Mouse (Mus musculus) stomach, embryonic 16.5 days (tissue): ENCODE results near the gene Zfp553. TPM values are rescaled to one million over a fixed set of nuclear protein-coding genes. Genes with fewer than 3 reads are reported as not detected.

Source experiments
- ATAC-seq: fragments of 200-750 bp; cut with Nextera tagmentation; 2 replicates; pipeline ENCODE4 v1.8.0; 2017; ENCODE audit warnings: moderate number of reproducible peaks, moderate TSS enrichment; ENCODE audit not compliant: insufficient read depth, low FRiP score
- H3K27ac ChIP-seq: fragments of 300-500 bp; sonication (generic); 2 replicates; pipeline ENCODE4 v1.5.1; 2014; ENCODE audit warnings: low read length
- H3K27me3 ChIP-seq: fragments of 300-500 bp; sonication (generic); 2 replicates; pipeline ENCODE4 v1.6.1; 2014; ENCODE audit warnings: low read length, control low read depth, mixed read lengths; ENCODE audit not compliant: control insufficient read depth, insufficient read depth
- H3K36me3 ChIP-seq: fragments of 300-500 bp; sonication (generic); 2 replicates; pipeline ENCODE4 v1.6.1; 2014; ENCODE audit warnings: low read length; ENCODE audit not compliant: control insufficient read depth, insufficient read depth
- H3K4me1 ChIP-seq: fragments of 300-500 bp; sonication (generic); 2 replicates; pipeline ENCODE4 v1.6.1; 2014; ENCODE audit warnings: low read length, control low read depth, mixed read lengths; ENCODE audit not compliant: control insufficient read depth, insufficient read depth
- H3K4me2 ChIP-seq: fragments of 300-500 bp; sonication (generic); 2 replicates; pipeline ENCODE4 v1.6.1; 2014; ENCODE audit warnings: low read depth, low read length, mixed read lengths
- H3K4me3 ChIP-seq: fragments of 300-500 bp; sonication (generic); replicated peaks from 2 replicates; pipeline ENCODE4 v1.5.1; 2014; ENCODE audit warnings: mild to moderate bottlenecking, low read length
- H3K9ac ChIP-seq: fragments of 300-500 bp; sonication (generic); 2 replicates; pipeline ENCODE4 v1.6.1; 2014; ENCODE audit warnings: low read length
- H3K9me3 ChIP-seq: fragments of 300-500 bp; sonication (generic); replicated peaks from 2 replicates; pipeline ENCODE4 v1.6.1; 2016; ENCODE audit warnings: low read length, control low read depth; ENCODE audit not compliant: control insufficient read depth
- WGBS: fragments of 180-500 bp; shearing (Covaris S2); extraction: QIAGEN DNeasy Blood & Tissue Kit; methylation state at CpG from one replicate; pipeline ENCODE4 v1.1.7; 2014; 5-methylcytosine and 5-hydroxymethylcytosine counted together
- polyA plus RNA-seq: library from polyadenylated mRNA; unstranded; fragments of >200 nt; fragmentation: Nextera tagmentation; extraction: Ambion mirVana; gene quantifications from 2 replicates; pipeline ENCODE4 v1.2.1, GENCODE M21; 2015

Zfp553 gene
- polyA plus RNA-seq, 1 experiment from 2014 or later, result 27.1 TPM

- Histone ChIP-seq H3K4me1 (no peaks in the 10 kb centered on the region), H3K4me2 (no peak overlapping the region), H3K9ac (no peak overlapping the region), H3K27ac (no peak overlapping the region), H3K4me3 (no peak overlapping the region), H3K36me3 (no peaks in the 10 kb centered on the region), H3K9me3 (no peaks in the 10 kb centered on the region), H3K27me3 (no peaks in the 10 kb centered on the region)
- ATAC-seq, result no peak
- WGBS, result 83% methylated on average over 5 of the region's 5 CpGs
Measured at GRCm38 (mm10) chr7:127216307-127216706, 16.6 kb upstream of the Zfp553 start.

DNA sequence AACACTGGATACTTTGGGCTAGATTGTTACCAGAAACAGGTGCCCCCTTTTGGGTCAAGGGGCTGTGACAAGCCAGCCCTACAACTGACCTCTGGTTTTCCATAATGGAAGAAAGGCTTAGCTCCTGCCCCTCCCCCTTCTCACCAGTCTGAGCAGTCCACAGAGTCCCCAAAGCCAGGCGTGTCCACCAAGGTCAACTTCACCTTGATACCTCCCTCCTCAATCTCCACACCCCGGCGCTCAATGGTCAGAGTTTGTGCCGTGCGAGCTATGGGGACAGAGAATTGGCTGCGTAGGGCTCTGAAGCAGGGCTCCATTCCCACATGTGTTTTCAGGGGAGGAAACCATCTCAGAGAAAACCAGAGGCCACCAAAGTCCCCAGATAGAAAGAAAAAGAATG, 15.4 kb upstream of the Zfp553 start:
- Histone ChIP-seq H3K4me1 (no peaks in the 10 kb centered on the region), H3K9me3 (no peaks in the 10 kb centered on the region)
- WGBS, result 75% methylated on average over 6 of the region's 6 CpGs

GRCm38 (mm10) chr7:127217901-127218642, 14.8 kb upstream of the Zfp553 start:
- H3K36me3 ChIP-seq, result no peaks in the 10 kb centered on the region
- no peak overlapping the region for H3K9ac ChIP-seq
- no peak overlapping the region for H3K27ac ChIP-seq
- no peak overlapping the region for H3K4me3 ChIP-seq
- no peaks in the 10 kb centered on the region for H3K9me3 ChIP-seq
- H3K27me3 ChIP-seq, result no peaks in the 10 kb centered on the region
- no peak overlapping the region for H3K4me2 ChIP-seq
- WGBS, result 62% methylated on average over 10 of the region's 10 CpGs
- ATAC-seq, result no peak
- no peaks in the 10 kb centered on the region for H3K4me1 ChIP-seq

More for the DNA sequence above, 15.4 kb upstream of the Zfp553 start:
- Histone ChIP-seq H3K27me3 (no peaks in the 10 kb centered on the region), H3K4me3 (no peak overlapping the region), H3K4me2 (no peak overlapping the region), H3K27ac (no peak overlapping the region), H3K9ac (no peak overlapping the region), H3K36me3 (no peaks in the 10 kb centered on the region)
- ATAC-seq, result no peak

- Histone ChIP-seq H3K27me3 (no peaks in the 10 kb centered on the region), H3K9me3 (no peaks in the 10 kb centered on the region), H3K36me3 (no peaks in the 10 kb centered on the region), H3K9ac (no peak overlapping the region), H3K4me1 (no peaks in the 10 kb centered on the region), H3K4me2 (no peak overlapping the region), H3K4me3 (no peak overlapping the region), H3K27ac (no peak overlapping the region)
- WGBS, result 77% methylated on average over 4 of the region's 4 CpGs
- ATAC-seq, result no peak
Measured at GRCm38 (mm10) chr7:127218670-127219069, 14.2 kb upstream of the Zfp553 start.

GRCm38 (mm10) chr7:127220440-127220839, 12.4 kb upstream of the Zfp553 start:
- Histone ChIP-seq H3K27ac (no peak overlapping the region), H3K4me2 (no peak overlapping the region), H3K4me1 (no peaks in the 10 kb centered on the region; the same call in 1 of the 2 replicates), H3K9me3 (no peaks in the 10 kb centered on the region), H3K27me3 (no peaks in the 10 kb centered on the region), H3K4me3 (no peak overlapping the region), H3K9ac (no peak overlapping the region), H3K36me3 (no peaks in the 10 kb centered on the region)
- ATAC-seq, result no peak
- WGBS, result 69% methylated on average over 6 of the region's 6 CpGs

GRCm38 (mm10) chr7:127223106-127223505, 9.8 kb upstream of the Zfp553 start:
- Histone ChIP-seq H3K9me3 (no peaks in the 10 kb centered on the region), H3K27ac (no peak overlapping the region), H3K4me1 (no peaks in the 10 kb centered on the region; the same call in 1 of the 2 replicates), H3K27me3 (no peaks in the 10 kb centered on the region), H3K36me3 (no peaks in the 10 kb centered on the region), H3K9ac (no peak overlapping the region), H3K4me3 (no peak overlapping the region), H3K4me2 (no peak overlapping the region)
- ATAC-seq, result no peak
- 93% methylated on average over 3 of the region's 3 CpGs for WGBS

- H3K4me2 ChIP-seq, result no peak overlapping the region
- no peaks in the 10 kb centered on the region for H3K36me3 ChIP-seq
- no peak overlapping the region for H3K4me3 ChIP-seq
- ATAC-seq, result 0 out of 2 replicates have a peak, but pooled peaks have one; percentile 29
- H3K27me3 ChIP-seq, result no peaks in the 10 kb centered on the region
- WGBS, result 70% methylated on average over 6 of the region's 6 CpGs
- no peaks in the 10 kb centered on the region; the same call in 1 of the 2 replicates for H3K4me1 ChIP-seq
- H3K9me3 ChIP-seq, result no peaks in the 10 kb centered on the region
- H3K9ac ChIP-seq, result no peak overlapping the region
- H3K27ac ChIP-seq, result no peak overlapping the region
Measured at GRCm38 (mm10) chr7:127223515-127224478, 9.1 kb upstream of the Zfp553 start.

DNA sequence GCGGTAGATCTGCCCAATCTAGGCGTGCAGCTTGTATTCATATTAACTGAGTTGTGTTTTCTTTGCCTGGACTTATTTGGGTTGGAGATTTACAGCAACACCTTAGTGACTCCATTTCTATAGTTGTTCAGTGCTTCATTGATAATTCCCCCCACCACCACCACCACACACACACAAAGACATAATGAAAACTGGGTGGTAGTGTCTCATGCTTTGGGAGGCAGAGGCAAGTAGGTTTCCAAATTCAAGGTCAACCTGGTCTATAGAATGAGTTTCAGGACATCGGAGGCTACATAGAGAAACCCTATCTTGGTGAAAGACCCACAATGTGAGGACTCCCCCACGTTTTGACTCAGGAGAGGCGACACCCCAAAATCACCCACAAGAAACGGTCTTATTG, 8.2 kb upstream of the Zfp553 start:
- Histone ChIP-seq H3K4me3 (no peak overlapping the region), H3K27ac (no peak overlapping the region), H3K9ac (no peak overlapping the region), H3K36me3 (no peaks in the 10 kb centered on the region; the same call in 1 of the 2 replicates), H3K4me1 (no peaks in the 10 kb centered on the region; the same call in 1 of the 2 replicates), H3K9me3 (no peaks in the 10 kb centered on the region), H3K4me2 (no peak overlapping the region), H3K27me3 (no peaks in the 10 kb centered on the region)
- WGBS, result 91% methylated on average over 6 of the region's 6 CpGs
- ATAC-seq, result no peak
